Mouse (Mus musculus): Measurements from ENCODE around the gene Psmf1. TPM values are rescaled to one million over a fixed set of nuclear protein-coding genes. Genes with fewer than 3 reads are reported as not detected.

Psmf1 gene
- polyA plus RNA-seq, 2 experiments: 23.9 to 46.2 TPM

GRCm38 (mm10) chr2:151670026-151670967 is 73.7 kb downstream of the Psmf1 start:
- no peak overlapping the region for H3K27ac ChIP-seq
- WGBS (ENCODE audit: insufficient replicate concordance): 39% methylated on average over 48 of the region's 48 CpGs
- H3K4me1 ChIP-seq (replicated peaks; ENCODE audit: control insufficient read depth in 2 of 2, insufficient read depth in 2 of 2, low read length in 1 of 2): no peaks in the 10 kb centered on the region
- no peak overlapping the region for H3K9ac ChIP-seq (replicated peaks)
- no peak for TF ChIP-seq CTCF (IDR thresholded peaks at IDR 0.05; ENCODE audit: low read depth)
- no peak for TF ChIP-seq EP300 (IDR thresholded peaks at IDR 0.05; ENCODE audit: low read depth)
- no peaks in the 10 kb centered on the region for H3K27me3 ChIP-seq (ENCODE audit: control insufficient read depth, insufficient read depth, low read length)
- H3K4me3 ChIP-seq (ENCODE audit: insufficient read depth in 1 of 2, low read depth in 2 of 2, low read length in 2 of 2): no peak overlapping the region
- H3K9me3 ChIP-seq (ENCODE audit: control insufficient read depth, low read length): no peaks in the 10 kb centered on the region
- ATAC-seq (ENCODE audit: insufficient read depth) (peak; percentile 64), DNase-seq (ENCODE audit: low read depth in 3 of 3, low spot score in 3 of 3) (peak in 1 of 3 experiments; percentile 2)
- H3K36me3 ChIP-seq (replicated peaks; ENCODE audit: control insufficient read depth, insufficient read depth, low read depth): no peaks in the 10 kb centered on the region
- H3K4me2 ChIP-seq (ENCODE audit: low read depth): no peak overlapping the region

- no peaks in the 10 kb centered on the region for H3K27me3 ChIP-seq (ENCODE audit: control insufficient read depth, insufficient read depth, low read length)
Observed at GRCm38 (mm10) chr2:151668433-151668832, 75.6 kb downstream of the Psmf1 start, which contains the start of gene Rad21l. TSS of gene Rad21l (minus strand) at chr2:151668533.

More at GRCm38 (mm10) chr2:151668433-151668832, 75.6 kb downstream of the Psmf1 start, which contains the start of gene Rad21l:
- no peak within 1 kb of the TSS for H3K27ac ChIP-seq
- WGBS (ENCODE audit: insufficient replicate concordance): 41% methylated on average over 3 of the region's 3 CpGs
- no peak for DNase-seq (ENCODE audit: low read depth in 3 of 3, low spot score in 3 of 3)
- TF ChIP-seq EP300 (IDR thresholded peaks at IDR 0.05; ENCODE audit: low read depth) (no peak), CTCF (IDR thresholded peaks at IDR 0.05; ENCODE audit: low read depth) (no peak)
- H3K9ac ChIP-seq (replicated peaks): no peak within 1 kb of the TSS
- H3K36me3 ChIP-seq (replicated peaks; ENCODE audit: control insufficient read depth, insufficient read depth, low read depth): no peaks in the 10 kb centered on the region
- no peak for ATAC-seq (ENCODE audit: insufficient read depth)
- H3K4me3 ChIP-seq (ENCODE audit: insufficient read depth in 1 of 2, low read depth in 2 of 2, low read length in 2 of 2): no peak within 1 kb of the TSS
- H3K4me2 ChIP-seq (ENCODE audit: low read depth): no peak within 1 kb of the TSS
- H3K9me3 ChIP-seq (ENCODE audit: control insufficient read depth, low read length): no peaks in the 10 kb centered on the region
- no peaks in the 10 kb centered on the region for H3K4me1 ChIP-seq (replicated peaks; ENCODE audit: control insufficient read depth in 2 of 2, insufficient read depth in 2 of 2, low read length in 1 of 2)

Other genes with a start within 250 kb of the Psmf1 start
- 30.5 and 36.5 TPM in 2 replicates for gene Fkbp1a, start 201.7 kb downstream of the Psmf1 start, polyA plus RNA-seq (2012; rRNA removed)
- gene Fkbp1a, start 201.7 kb downstream of the Psmf1 start, polyA plus RNA-seq (2014; fragmentation: Nextera tagmentation; extraction: Ambion mirVana): 128 and 140 TPM in 2 replicates
- gene Sdcbp2, start 171.6 kb downstream of the Psmf1 start, polyA plus RNA-seq (2012; rRNA removed): 0.22 and 0.29 TPM in 2 replicates
- 0.06 and 0.13 TPM in 2 replicates for gene Sdcbp2, start 171.6 kb downstream of the Psmf1 start, polyA plus RNA-seq (2014; fragmentation: Nextera tagmentation; extraction: Ambion mirVana)
- gene Snph, start 111.6 kb downstream of the Psmf1 start, polyA plus RNA-seq (2012; rRNA removed): 0.01 and 0.02 TPM in 2 replicates
- gene Snph, start 111.6 kb downstream of the Psmf1 start, polyA plus RNA-seq (2014; fragmentation: Nextera tagmentation; extraction: Ambion mirVana): not detected in 2 replicates
- not detected in 2 replicates for gene Rad21l, start 75.7 kb downstream of the Psmf1 start, polyA plus RNA-seq (2012; rRNA removed)
- gene Rad21l, start 75.7 kb downstream of the Psmf1 start, polyA plus RNA-seq (2014; fragmentation: Nextera tagmentation; extraction: Ambion mirVana): not detected in 2 replicates
- 0.02 TPM in 1 of 2 replicates, not detected in the other for gene Tmem74b, start 42.2 kb downstream of the Psmf1 start, polyA plus RNA-seq (2012; rRNA removed)
- gene Tmem74b, start 42.2 kb downstream of the Psmf1 start, polyA plus RNA-seq (2014; fragmentation: Nextera tagmentation; extraction: Ambion mirVana): 0.06 TPM in 1 of 2 replicates, not detected in the other
- gene Rspo4, start 98.7 kb upstream of the Psmf1 start, polyA plus RNA-seq (2012; rRNA removed): not detected in 2 replicates
- not detected in 2 replicates for gene Rspo4, start 98.7 kb upstream of the Psmf1 start, polyA plus RNA-seq (2014; fragmentation: Nextera tagmentation; extraction: Ambion mirVana)
- gene Angpt4, start 167.0 kb upstream of the Psmf1 start, polyA plus RNA-seq (2012; rRNA removed): 0.03 and 0.04 TPM in 2 replicates
- gene Angpt4, start 167.0 kb upstream of the Psmf1 start, polyA plus RNA-seq (2014; fragmentation: Nextera tagmentation; extraction: Ambion mirVana): 0.06 and 0.11 TPM in 2 replicates
- 5.1 and 5.6 TPM in 2 replicates for gene Fam110a, start 236.0 kb upstream of the Psmf1 start, polyA plus RNA-seq (2012; rRNA removed)
- 6.8 and 8.1 TPM in 2 replicates for gene Fam110a, start 236.0 kb upstream of the Psmf1 start, polyA plus RNA-seq (2014; fragmentation: Nextera tagmentation; extraction: Ambion mirVana)